Mouse (Mus musculus) olfactory bulb, adult 2 months (tissue): Measurements from ENCODE around the gene Rps6kb2.

Source experiments
- CTCF ChIP-seq: fragments of 200-500 bp; IDR thresholded peaks from 2 replicates; pipeline ENCODE4 v1.5.1; 2012; ENCODE audit warnings: low read depth, mild to moderate bottlenecking, low read length, moderate library complexity; ENCODE audit not compliant: insufficient read depth
- POLR2A ChIP-seq: fragments of 200-500 bp; IDR thresholded peaks from 2 replicates; pipeline ENCODE4 v1.6.1; 2012; ENCODE audit warnings: mild to moderate bottlenecking, low read depth, low read length, moderate library complexity; ENCODE audit not compliant: insufficient read depth

- TF ChIP-seq CTCF (no peak), POLR2A (no peak)
Measured at GRCm38 (mm10) chr19:4142416-4143173, 20.6 kb downstream of the Rps6kb2 start.
